Mouse (Mus musculus) lung, adult 18-20 months (tissue): ENCODE measurements around the gene Tbx5.
"Not testable (repeated sequence)": the region's sequence is repeated elsewhere in the genome, so short reads cannot be mapped to it uniquely, and the experiment has no call there.

Experiments used
- DNase-seq, 2 experiments: peaks; one replicate each; pipeline ENCODE4 v3.0.0; 2022; ENCODE audit warnings: mixed read lengths in 2 of 2

Tbx5 gene

DNA sequence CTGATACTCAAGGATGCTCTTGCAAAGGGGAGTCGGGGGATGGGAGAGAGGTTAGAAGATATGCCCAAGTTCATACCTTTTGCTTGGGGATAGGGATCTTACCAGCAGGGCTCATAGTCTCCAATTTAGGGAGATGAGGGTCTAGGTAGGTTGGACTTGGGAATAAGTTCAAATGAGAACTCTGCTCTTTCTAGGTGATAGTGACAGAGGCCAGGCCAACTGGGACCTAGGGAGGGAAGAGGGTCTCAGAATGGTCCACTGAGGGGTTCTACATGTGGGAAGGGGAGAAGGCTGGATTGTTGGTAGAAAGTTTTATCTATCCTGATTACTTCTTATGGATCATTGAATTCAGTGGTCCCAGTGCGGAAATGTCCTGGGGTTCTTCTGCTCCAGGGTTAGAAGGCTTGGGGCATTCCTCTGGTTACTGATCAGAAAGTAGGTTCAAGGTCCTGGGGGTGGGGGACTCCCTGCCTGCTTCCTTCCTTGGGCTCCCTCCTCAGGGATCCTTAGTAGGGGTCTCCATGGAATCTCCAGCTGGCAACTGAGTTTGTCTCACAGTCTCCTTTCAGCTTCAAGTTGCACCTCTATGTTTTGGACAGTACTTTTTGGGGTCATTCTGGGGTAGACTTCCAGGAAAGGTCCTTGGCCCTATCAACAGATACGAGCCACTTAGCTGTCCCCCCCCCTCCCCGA is 10.4 kb downstream of the Tbx5 start:
- no peak for DNase-seq

DNA sequence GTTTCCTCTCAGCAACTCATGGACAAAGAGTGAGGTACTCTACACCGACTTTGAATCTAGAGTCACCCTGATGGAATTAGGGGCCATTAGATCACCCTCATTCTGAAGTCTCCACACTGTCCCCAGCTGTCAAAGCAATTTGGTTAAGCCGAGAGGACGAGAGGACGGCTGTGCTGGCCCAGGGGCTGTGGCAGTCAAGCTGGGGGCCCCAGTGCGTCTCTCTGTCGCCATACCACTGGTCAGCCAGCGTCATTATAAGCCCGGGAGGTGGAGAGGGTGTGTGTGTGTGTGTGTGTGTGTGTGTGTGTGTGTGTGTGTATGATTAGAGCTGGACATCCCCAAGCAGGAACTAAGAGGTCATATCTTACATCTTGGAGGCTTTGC is 10.9 kb downstream of the Tbx5 start:
- DNase-seq, result no peak

DNA sequence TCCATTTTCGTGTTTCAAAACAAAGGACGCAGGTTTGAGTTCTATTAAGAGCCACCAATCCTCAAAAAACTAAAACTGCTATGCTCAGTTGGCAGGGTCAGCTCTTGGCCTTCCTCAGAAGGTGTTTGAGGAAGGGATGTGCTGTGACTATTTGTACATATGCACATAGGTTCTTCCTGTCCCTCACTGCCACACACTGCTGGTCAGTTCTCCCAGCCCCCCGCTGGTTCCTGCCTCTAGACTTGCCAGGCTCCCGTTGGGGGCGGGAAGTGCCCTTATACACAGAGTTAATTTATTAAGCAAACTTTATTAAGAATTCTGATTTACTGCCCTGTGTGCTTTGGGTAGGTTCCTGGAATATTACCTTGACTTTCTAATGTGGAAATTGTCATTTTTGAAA is 11.9 kb downstream of the Tbx5 start:
- DNase-seq, result no peak

DNA sequence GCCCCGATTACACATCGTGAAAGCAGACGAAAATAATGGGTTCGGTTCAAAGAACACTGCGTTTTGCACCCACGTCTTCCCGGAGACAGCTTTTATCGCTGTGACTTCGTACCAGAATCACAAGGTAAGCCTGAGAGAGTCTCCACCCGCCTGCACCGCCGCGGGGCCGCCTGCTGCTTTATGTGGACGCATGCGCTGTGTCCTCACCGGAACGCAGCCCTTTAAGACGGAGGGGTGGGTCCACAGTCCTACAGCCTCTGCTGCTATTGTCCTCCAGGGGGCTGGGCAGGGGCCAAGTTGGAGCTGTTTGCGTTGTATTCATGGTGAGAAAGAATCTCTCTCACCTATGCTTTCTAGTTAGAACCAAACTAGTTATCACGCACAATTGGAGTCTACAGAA is 12.5 kb downstream of the Tbx5 start:
- no peak for DNase-seq

DNA sequence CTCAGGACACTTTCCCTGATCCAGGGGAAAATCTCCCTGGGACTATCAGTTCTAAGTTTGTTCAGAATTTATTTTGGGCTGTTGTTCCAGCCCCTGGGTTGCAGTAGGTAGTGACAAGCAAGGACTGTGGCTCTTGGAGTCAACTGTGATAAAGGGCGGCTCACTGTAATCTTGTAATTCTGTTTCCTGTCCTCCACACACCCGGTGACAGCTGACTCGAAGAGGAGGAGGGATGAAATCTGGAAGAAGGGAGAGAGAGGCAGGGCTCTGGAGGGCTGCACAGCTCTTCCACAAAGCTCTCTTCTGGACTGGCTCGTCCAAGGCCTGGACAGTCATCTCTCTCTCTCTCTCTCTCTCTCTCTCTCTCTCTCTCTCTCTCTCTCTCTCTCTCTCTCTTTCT is 24.6 kb downstream of the Tbx5 start:
- no peak for DNase-seq

DNA sequence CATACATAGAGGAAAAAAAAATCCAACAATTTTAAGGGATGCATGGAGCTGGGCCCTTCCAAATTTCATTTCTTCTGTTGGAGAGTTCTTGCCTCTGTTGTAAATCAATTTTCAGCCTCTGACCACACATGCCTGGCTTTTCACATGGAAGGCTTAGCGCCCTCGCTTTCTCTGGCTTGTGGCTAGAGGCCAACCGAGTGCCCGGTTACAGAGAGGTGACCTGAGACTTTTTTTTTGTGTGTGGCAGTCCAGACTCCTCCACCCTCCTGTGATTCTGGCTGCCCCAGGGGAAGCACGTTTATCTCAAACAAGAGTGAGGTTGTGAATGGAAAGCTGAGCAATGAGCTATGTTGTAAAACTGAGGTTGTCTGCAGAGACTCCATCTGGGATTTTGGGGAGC is 28.8 kb downstream of the Tbx5 start:
- DNase-seq, result no peak

DNA sequence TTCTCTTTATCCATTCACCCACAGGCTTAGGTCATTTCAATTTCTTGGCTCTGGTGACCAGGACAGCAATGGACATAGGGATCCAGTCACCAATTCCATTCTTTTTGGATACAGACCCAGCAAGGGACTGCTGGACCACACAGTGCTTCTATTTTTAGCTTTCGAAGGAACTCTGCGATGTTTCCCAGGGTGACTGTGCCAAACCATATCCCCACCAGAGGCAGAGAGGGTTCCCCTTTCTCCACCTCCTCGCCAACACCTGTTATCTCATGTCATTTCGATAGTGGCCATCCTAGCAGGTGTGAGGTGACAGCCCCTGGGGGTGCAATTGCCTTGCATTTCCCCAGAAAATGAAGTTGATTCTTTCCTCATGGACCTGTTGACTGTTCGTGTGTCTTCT is 30.0 kb downstream of the Tbx5 start:
- DNase-seq, result no peak

DNA sequence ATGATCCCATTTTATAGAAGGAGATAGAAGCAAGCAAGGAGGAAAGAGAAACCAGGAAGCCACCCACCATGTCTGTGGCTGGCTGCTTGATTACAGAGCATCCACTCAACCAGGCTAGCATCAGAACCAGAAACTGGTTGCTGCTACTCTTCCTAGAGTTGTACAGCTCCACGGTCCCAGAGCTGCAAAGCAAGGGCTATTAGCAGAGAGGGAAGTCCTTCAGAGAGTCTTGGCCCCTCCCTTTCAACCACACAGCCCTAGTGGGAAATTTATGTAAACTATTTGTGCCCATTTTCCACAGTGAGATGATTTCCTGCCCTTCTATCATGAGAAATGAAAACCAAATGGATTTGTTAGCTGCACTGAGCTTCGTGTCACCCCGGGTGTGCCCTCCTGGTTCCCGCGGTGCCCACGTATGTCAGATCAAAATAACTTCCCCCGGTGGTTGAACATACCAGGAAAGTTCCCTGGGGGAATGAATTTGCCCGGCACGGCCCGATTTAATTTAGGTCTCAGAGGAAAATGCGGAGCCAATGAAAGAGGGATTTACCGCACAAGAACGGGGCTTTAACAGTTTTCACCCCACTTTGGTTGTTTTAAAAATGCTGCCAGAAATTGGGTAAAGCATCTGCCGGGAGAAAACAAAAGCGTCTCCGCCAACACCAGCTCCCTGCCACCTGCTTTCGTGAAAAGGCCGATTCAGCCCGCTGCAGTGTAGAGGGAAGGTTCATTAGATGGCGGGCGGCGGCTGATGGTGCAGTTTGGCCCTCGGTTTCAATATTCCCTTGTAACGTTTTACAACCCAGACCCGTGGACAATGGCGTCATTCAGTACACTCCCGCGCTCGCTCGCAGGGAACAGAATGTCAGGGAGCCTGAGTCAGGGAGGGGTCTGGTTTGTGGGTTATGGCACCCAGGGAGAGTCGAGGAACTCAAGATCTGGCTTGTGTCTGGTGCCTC is 34.1 kb downstream of the Tbx5 start:
- DNase-seq, result no peak

DNA sequence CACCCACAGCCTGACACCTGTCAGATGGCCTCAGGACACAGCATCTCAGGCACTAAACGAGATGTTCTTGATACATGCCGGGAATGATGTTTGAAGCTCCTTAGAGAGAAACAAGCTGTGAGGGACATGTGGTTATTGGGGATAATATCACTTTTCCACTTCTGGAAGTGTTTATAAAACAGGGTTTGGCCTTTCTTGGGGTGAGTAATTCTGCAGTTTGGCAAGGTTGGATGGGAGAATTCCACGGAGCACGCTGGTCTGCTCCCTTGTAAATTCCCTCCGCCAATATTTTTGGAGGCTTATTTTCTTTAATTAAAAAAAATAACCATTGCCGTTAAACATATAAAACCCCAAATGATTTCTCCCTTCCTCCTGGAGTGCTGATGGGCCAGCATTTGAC is 35.5 kb downstream of the Tbx5 start:
- DNase-seq, result no peak

DNA sequence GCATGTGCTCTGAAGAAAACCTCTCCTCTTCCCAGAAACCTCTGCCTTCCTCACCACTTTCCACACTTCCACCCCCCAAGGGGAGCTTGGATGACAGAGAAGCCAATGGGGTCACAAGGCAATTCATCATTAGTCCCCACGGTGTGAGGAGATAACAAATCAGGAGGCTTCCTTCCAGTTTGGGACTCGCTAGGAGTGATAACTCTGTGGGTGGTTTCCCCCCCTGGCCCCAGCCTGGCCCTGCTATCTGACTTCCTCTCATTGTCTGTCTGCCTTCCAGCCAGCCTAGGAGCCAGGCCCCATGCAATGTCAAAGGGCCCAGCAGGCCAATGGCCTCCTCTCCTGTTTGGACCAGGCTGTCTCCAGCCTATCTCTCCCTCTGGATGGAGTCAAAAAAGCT is 43.0 kb downstream of the Tbx5 start:
- DNase-seq, result no peak

DNA sequence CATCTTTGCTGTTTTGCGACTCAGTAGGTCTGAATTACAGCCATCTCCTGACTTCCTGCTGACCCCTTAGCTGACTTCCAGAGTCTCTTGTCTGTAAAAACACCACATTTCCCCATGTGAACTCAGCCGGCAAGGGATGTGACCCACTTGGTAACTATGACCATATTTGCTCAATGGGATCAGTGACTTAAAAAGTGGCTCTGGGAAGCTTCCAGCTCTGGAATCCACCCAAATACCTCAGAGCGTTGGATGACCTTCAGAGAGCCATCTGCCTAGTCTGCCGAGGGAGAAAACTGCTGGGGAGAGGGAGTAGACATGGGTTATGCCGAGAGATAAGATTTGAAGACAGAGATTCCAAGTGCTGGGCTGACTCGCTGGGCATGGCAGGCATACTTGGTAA is 44.7 kb downstream of the Tbx5 start:
- DNase-seq, result peak; percentile 40 to 55

DNA sequence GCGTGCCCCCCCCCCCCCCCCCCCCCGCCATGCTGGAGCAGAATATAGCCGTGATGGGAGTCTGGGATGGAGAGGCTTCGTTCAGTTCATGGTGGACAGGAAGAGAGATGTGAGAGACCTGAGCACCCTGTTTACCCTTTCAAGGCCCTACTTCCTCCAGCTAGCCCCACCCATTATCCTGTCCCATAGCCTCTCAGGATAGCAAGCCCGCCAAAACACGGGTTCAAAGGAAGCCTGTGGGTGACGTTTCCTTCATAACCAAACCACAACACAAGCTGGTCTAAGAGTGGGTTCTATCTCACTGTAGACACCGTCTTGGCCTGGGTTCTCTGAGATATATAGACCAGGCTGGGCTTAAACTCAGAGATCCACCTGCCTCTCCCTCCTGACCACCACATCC is 53.1 kb downstream of the Tbx5 start:
- DNase-seq, result no peak

DNA sequence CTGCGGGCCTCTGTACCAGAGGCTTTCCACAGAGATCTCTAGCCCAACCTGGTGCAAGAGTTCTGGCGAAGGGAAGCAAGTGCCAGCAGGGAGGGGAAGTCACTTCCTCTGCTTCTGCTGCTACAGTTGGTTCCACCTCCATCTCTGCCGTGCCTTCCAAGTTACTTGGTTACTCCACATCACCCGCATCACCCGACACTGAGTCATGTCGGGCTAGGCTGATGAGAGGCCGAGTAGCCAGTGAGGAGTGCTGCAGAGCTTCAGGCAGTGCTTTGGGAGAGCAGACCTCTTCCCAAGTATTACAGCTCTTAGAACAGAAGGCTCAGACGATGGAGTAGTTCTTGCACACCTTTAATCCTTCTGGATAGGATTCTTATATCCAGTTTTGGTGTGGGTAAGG is 54.9 kb downstream of the Tbx5 start:
- DNase-seq, result no peak

DNA sequence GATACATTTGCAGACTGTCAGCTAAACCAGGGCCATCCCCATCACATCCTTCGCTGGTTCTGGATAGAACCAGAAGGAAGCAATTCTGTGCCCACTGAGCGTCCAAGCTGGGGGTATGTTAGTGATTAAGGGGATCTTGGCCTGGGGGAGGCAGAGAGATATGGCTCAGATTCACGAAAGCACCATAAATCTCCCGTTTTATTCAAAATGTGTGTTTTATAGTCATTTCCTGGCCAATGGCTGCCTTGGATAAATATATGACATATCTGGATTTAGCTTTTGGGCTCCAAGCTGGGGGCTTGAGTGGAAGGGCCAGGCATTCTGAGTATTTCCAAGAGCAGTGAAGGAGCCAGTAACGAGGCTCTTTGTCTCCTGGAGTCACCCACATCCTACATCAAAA is 59.5 kb downstream of the Tbx5 start:
- DNase-seq, result no peak

DNA sequence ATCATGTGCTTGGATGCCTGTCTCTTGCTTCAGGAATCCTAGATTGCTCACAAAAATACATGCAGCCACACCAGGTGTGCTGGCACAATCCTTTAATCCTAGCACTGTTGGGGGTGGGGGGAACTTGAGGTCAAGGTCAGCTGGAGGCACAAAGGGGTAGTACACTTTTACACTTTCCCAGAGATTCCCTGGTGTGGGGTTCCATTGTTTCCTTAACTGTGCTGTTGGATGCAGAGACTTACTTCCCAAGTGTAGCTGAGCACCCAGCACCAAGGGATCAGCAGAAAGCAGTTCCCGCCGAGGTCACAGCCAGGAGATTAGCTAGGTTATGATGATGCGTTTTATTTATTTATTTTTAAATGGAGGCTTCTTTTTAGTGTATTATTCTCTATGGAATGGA is 60.6 kb downstream of the Tbx5 start:
- no peak for DNase-seq

DNA sequence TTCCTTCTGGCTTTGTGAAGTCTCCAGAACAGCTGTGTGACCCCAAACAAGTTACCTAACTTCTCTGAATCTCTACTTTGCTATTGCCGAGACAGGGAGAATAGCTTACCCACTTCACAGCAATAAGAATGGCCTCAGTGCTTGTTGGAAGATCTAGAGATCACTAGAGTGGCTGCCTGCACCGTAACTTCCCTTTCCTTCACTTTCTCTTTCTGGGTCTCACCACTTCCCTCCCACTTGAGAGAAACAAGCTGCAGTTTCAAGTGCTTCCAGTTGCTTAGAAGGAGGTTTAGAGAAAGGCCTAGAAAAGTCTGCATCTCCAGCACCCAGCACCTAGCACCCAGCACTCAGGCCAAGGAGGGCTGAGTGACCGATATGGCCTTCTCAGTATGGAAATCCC is 64.1 kb downstream of the Tbx5 start:
- DNase-seq, result no peak

DNA sequence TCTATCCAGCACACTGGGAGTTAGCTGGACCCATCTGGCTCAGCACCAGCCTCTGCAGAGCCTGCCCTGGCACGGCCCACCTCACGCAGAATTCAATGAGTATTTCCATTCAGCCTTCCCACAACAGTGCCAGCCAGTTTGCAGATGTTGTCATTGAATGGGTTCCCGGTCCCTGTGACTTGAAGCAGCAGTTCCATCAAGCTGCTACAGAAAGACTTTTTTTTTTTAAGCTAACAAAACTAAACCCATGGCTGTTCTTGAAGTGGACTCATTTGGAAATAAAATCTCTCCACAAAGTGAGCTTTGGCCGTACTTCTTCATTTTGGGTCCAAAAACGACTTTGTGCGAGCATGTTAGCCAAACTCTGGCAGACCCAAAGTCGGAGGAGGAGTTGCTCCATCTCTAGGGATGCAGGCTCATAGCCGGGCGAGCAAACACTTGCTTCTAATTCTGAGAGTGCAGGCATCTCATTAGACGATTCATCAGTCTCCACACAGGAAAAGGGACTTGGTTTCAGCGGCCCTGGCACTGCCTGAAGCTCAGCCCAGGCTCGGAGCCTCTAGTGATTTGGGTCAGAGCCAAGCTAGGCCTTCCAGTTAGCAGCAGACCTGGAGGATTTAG is 84.2 kb downstream of the Tbx5 start:
- peak in 1 of 2 experiments; percentile 5 for DNase-seq

DNA sequence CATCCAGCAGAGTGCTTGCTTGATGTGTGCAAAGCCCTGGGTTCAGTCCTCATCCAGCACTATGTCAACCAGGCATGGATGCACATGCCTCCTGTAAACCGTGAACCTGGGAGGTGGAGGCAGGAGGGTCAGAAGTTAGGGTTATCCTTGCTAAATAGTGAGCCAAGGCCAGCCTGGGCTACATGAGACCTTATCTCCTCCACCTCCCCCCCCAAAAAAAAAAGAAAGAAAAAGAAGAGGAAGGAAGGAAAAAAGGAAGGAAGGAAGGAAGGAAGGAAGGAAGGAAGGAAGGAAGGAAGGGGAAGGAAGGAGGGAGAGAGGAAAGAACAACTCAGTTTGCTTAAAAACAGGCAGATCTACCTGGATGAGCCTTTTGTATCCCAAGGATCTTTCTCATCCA is 85.9 kb downstream of the Tbx5 start:
- not testable (repeated sequence) for DNase-seq

DNA sequence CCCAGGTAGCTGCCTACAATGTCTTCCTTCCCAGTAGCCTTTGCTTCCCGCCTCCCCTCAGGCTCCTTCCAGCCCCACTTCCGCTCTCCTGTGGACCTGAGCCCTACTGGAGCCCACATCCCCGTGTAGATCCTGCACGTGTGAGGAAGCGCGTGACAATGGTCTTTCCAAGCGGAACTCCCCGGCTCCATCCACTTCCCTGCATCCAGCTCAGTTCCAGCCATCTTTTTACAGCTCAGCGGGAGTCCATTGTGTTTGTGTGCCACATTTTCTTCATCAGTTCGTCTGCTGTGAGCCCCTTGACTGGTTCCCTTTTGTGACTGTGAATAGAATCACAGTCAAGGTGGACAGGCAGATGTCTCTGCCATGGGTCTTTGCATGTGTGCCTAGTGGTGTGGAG is 88.5 kb downstream of the Tbx5 start:
- DNase-seq, result no peak

DNA sequence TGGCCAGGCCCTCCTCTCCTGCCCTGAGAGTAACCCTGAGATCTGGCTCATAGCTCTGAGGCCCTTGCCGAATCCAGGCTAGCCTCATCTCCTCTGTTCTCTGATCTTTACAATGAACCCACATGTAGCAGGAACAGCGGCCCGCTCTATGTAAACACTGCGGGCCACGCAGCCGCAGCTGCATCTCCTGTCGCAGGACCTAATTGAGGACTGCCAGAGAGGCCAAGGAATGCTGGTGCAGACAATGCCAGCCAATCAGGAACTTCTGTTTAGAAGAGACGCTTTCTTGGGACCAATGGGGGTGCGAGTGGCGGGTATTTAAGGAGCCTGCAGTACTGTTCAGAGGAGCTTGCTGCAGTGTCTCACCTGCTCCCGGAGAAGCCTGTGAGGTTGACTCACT is 89.8 kb downstream of the Tbx5 start:
- no peak for DNase-seq
